Mouse (Mus musculus) mesoderm, embryonic 11.5 days (tissue): ENCODE data around the gene Rps2.

Source experiments
- DNase-seq: peaks from one replicate; pipeline ENCODE4 v3.0.0-alpha.2; 2012; ENCODE audit warnings: low read depth, low spot score

Rps2 gene

DNA sequence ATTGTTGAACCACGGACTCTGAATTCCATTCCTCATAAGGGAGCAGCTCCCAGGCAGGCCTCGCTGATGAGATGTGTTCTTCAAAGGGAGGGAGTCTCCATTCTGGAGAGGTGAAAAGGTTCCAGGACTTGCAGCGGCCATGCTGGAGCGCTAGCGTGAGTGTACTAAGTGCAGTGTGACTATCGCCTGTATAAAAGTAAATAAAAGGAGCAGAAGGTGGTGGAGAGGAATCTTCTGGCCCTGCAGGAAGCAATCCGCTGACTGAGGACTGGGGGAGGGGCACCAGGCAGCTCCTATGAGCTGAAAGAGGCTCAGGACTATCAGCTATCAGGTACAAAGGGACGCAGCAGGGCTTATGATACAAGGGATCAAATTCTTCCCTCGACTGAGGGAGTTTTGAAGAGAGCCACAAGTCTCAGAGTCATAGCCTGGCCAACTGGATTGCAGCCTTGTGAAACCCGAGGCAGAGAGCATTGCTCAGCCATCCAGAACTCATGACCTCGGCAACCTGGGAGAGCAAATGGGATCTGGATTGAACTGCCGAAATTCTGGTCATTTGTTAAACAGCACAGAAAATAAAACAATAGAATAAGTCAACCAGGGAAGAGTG lies 48.5 kb downstream of the Rps2 start:
- no peak for DNase-seq

DNA sequence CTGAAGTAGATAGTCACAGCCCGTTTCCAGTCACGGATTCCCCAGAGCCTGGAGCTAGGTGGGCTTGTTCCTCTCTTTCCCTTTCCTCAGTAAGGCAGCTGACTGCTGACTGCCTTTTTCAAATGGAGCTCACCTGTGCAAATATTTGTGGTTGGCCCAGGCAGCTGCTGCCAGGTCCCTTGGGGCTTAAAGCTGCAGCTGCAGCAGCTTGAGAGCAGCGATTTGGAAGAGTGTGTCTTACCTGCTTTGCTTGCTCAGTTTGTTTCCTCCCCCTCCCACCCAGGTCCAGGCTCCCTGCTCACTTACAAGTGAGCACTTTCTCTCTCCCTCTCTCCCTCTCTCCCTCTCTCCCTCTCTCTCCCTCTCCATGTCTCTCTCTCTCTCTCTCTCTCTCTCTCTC lies 51.2 kb downstream of the Rps2 start:
- DNase-seq = no peak
